ENCODE assay signal across 9 mouse cellular contexts in genomic region chr1:39186711-39187437, GRCm38 (mm10). TPM values are rescaled to one million over a fixed set of nuclear protein-coding genes. Genes with fewer than 3 reads are reported as not detected.
DNase-seq lines count a peak whose midpoint lies in the region; ATAC-seq and TF ChIP-seq lines count a peak whose summit lies in the region.
"Had no signal": no experiment of that assay in that cellular context is flagged by ENCODE, and none has a peak within 500 bp of the region (broad histone marks: within the 10 kb centered on the region; RNA-seq: fewer than 3 reads in every experiment).

No protein-coding gene starts in this region.

- no peak overlapping the region for H3K9ac ChIP-seq in heart, embryonic 14.5 days (ENCODE audit: low read length)
- H3K9ac ChIP-seq in intestine, embryonic 15.5 days: no peak overlapping the region
- H3K9ac ChIP-seq in lung, embryonic 14.5 days: no peak overlapping the region
- H3K9ac ChIP-seq in midbrain, postnatal 0 days (replicated peaks; ENCODE audit: low read length, poor library complexity, severe bottlenecking): no peak overlapping the region
- H3K9ac ChIP-seq: forebrain, embryonic 15.5 days had no signal

- 35% methylated on average over 6 of the region's 6 CpGs for WGBS in heart, embryonic 14.5 days
- 43% methylated on average over 6 of the region's 6 CpGs for WGBS in intestine, embryonic 15.5 days
- WGBS in lung, embryonic 14.5 days: 37% methylated on average over 6 of the region's 6 CpGs
- 59% methylated on average over 6 of the region's 6 CpGs for WGBS in midbrain, postnatal 0 days

- POLR2A ChIA-PET in Patski (lab: Charles Lee): no interaction called here

- no peak for ATAC-seq in heart, embryonic 14.5 days (ENCODE audit: insufficient number of reproducible peaks, insufficient read depth, low FRiP score, low read depth)
- peak; percentile 90 for ATAC-seq in Patski
- peak; percentile 83 for ATAC-seq in intestine, embryonic 15.5 days
- ATAC-seq in lung, embryonic 14.5 days (ENCODE audit: insufficient read depth): peak; percentile 60
- ATAC-seq in midbrain, postnatal 0 days (ENCODE audit: low FRiP score): no peak
- no peak for ATAC-seq in granulocyte monocyte progenitor cell, adult 5-6 weeks (replicated peaks; ENCODE audit: poor library complexity, severe bottlenecking)
- ATAC-seq: forebrain, embryonic 15.5 days had no signal

- CTCF ChIA-PET in Patski (lab: Charles Lee): no interaction called here

- no peak for TF ChIP-seq CTCF in Patski (IDR thresholded peaks at IDR 0.05)
- TF ChIP-seq CTCF in lung, embryonic 14.5 days (IDR thresholded peaks at IDR 0.05; ENCODE audit: low read depth): no peak
- TF ChIP-seq CTCF in midbrain, postnatal 0 days (IDR thresholded peaks at IDR 0.05): no peak

- no peak overlapping the region for H3K4me3 ChIP-seq in heart, embryonic 14.5 days (ENCODE audit: control insufficient read depth in 1 of 2, insufficient read depth in 1 of 2, low read depth in 1 of 2, low read length in 2 of 2)
- H3K4me3 ChIP-seq in intestine, embryonic 15.5 days (replicated peaks): no peak overlapping the region
- no peak overlapping the region for H3K4me3 ChIP-seq in lung, embryonic 14.5 days (ENCODE audit: low read depth, low read length)
- H3K4me3 ChIP-seq in midbrain, postnatal 0 days (ENCODE audit: low read depth, low read length): no peak overlapping the region
- H3K4me3 ChIP-seq: forebrain, embryonic 15.5 days had no signal

- no peaks in the 10 kb centered on the region for H3K36me3 ChIP-seq in heart, embryonic 14.5 days (ENCODE audit: control insufficient read depth, insufficient read depth, low read length)
- H3K36me3 ChIP-seq in intestine, embryonic 15.5 days: no peaks in the 10 kb centered on the region
- no peaks in the 10 kb centered on the region for H3K36me3 ChIP-seq in lung, embryonic 14.5 days (ENCODE audit: insufficient read depth)
- H3K36me3 ChIP-seq in midbrain, postnatal 0 days (ENCODE audit: insufficient read depth, low read length): no peaks in the 10 kb centered on the region
- H3K36me3 ChIP-seq: forebrain, embryonic 15.5 days had no signal

- peaks cover 11 to 12% of the 10 kb centered on the region in 2 experiments for H3K4me1 ChIP-seq in heart, embryonic 14.5 days (ENCODE audit: control insufficient read depth in 2 of 2, insufficient read depth in 2 of 2, low read length in 2 of 2)
- 0 out of 2 replicates have a peak, but pooled peaks cover 4% of the 10 kb centered on the region for H3K4me1 ChIP-seq in intestine, embryonic 15.5 days (replicated peaks)
- no peaks in the 10 kb centered on the region for H3K4me1 ChIP-seq in lung, embryonic 14.5 days (ENCODE audit: insufficient read depth)
- no peaks in the 10 kb centered on the region for H3K4me1 ChIP-seq in midbrain, postnatal 0 days (ENCODE audit: insufficient read depth, low read length)
- H3K4me1 ChIP-seq: forebrain, embryonic 15.5 days had no signal

- H3K27ac ChIP-seq in heart, embryonic 14.5 days (replicated peaks in 1 of 2; ENCODE audit: control insufficient read depth in 1 of 2, insufficient read depth in 1 of 2, low read depth in 2 of 2, low read length in 2 of 2): peak overlapping the region; percentile 36 to 56
- H3K27ac ChIP-seq in intestine, embryonic 15.5 days: no peak overlapping the region
- no peak overlapping the region for H3K27ac ChIP-seq in lung, embryonic 14.5 days (ENCODE audit: low read depth)
- no peak overlapping the region for H3K27ac ChIP-seq in midbrain, postnatal 0 days (ENCODE audit: low read depth, low read length)
- H3K27ac ChIP-seq: forebrain, embryonic 15.5 days had no signal

- H3K9me3 ChIP-seq in heart, embryonic 14.5 days (ENCODE audit: control insufficient read depth, low read length): no peaks in the 10 kb centered on the region
- H3K9me3 ChIP-seq in intestine, embryonic 15.5 days: no peaks in the 10 kb centered on the region
- no peaks in the 10 kb centered on the region for H3K9me3 ChIP-seq in lung, embryonic 14.5 days (ENCODE audit: low read depth, low read length)
- H3K9me3 ChIP-seq in midbrain, postnatal 0 days (ENCODE audit: low read length): no peaks in the 10 kb centered on the region
- H3K9me3 ChIP-seq: forebrain, embryonic 15.5 days had no signal

- no peak for DNase-seq in heart, adult 9 months (ENCODE audit: low spot score in 2 of 2)
- peak; percentile 37 for DNase-seq in Patski (ENCODE audit: low read depth, low spot score)
- DNase-seq in lung, embryonic 14.5 days: peak; percentile 71
- DNase-seq in cerebellum, adult 11-12 months: no peak
- no peak for DNase-seq in midbrain, postnatal 0 days (ENCODE audit: low spot score)

- in situ Hi-C loops in Patski (cut with MboI; ENCODE audit: low pct_unique_long_range_greater_than_20kb): no loop called here

- H3K27me3 ChIP-seq in heart, embryonic 14.5 days (ENCODE audit: control insufficient read depth, insufficient read depth, low read length): peaks cover 6% of the 10 kb centered on the region
- H3K27me3 ChIP-seq in Patski: no peaks in the 10 kb centered on the region
- no peaks in the 10 kb centered on the region for H3K27me3 ChIP-seq in intestine, embryonic 15.5 days (replicated peaks)
- no peaks in the 10 kb centered on the region for H3K27me3 ChIP-seq in lung, embryonic 14.5 days (ENCODE audit: insufficient read depth, low read length)
- H3K27me3 ChIP-seq in midbrain, postnatal 0 days (ENCODE audit: insufficient read depth, low read length): no peaks in the 10 kb centered on the region
- H3K27me3 ChIP-seq: forebrain, embryonic 15.5 days had no signal

- no peak overlapping the region for H3K4me2 ChIP-seq in heart, embryonic 14.5 days (ENCODE audit: low read length)
- H3K4me2 ChIP-seq in intestine, embryonic 15.5 days (replicated peaks): no peak overlapping the region
- H3K4me2 ChIP-seq in lung, embryonic 14.5 days: no peak overlapping the region
- no peak overlapping the region for H3K4me2 ChIP-seq in midbrain, postnatal 0 days (ENCODE audit: low read depth, low read length, poor library complexity, severe bottlenecking)
- H3K4me2 ChIP-seq: forebrain, embryonic 15.5 days had no signal

RNA-seq across cellular contexts. Expression of gene Npas2, which starts 6.7 kb away (rescaled TPM):
- 1.3 and 2.5 TPM in 2 replicates for polyA plus RNA-seq in heart, embryonic 14.5 days (2014; fragmentation: Nextera tagmentation; extraction: Ambion mirVana)
- 9.8 TPM for polyA plus RNA-seq in Patski (2021)
- 0.49 and 0.64 TPM in 2 replicates for polyA plus RNA-seq in intestine, embryonic 15.5 days (2015; fragmentation: Nextera tagmentation; extraction: Ambion mirVana)
- 0.30 and 0.59 TPM in 2 replicates for polyA plus RNA-seq in lung, embryonic 14.5 days (2014; fragmentation: Nextera tagmentation; extraction: Ambion mirVana)
- 1.5 TPM in 2 replicates for total RNA-seq in midbrain, postnatal 0 days (2014; rRNA removed)
- polyA plus RNA-seq in midbrain, postnatal 0 days (2015; fragmentation: Nextera tagmentation; extraction: Ambion mirVana): 1.1 and 1.2 TPM in 2 replicates
- total RNA-seq in granulocyte monocyte progenitor cell, adult 5-6 weeks (2014; fragmentation: Nextera tagmentation): not detected in 2 replicates
- not detected in 2 replicates for total RNA-seq in granulocyte monocyte progenitor cell, adult 5-6 weeks (2017)

Comparison
In these comparisons a context has a peak if more than half of its experiments do, and no peak if none do; other contexts are left out.
1. ATAC-seq: peak in Patski (single experiment), intestine, embryonic 15.5 days (single experiment) and lung, embryonic 14.5 days (single experiment); none in heart, embryonic 14.5 days (single experiment), midbrain, postnatal 0 days (single experiment) and granulocyte monocyte progenitor cell, adult 5-6 weeks (single experiment).
2. H3K27ac ChIP-seq: peak in heart, embryonic 14.5 days (2 of 2); none in intestine, embryonic 15.5 days (single experiment), lung, embryonic 14.5 days (single experiment) and midbrain, postnatal 0 days (single experiment).
3. DNase-seq: peak in Patski (single experiment) and lung, embryonic 14.5 days (single experiment); none in heart, adult 9 months (0 of 2), cerebellum, adult 11-12 months (single experiment) and midbrain, postnatal 0 days (single experiment).